Mouse (Mus musculus) liver, embryonic 13.5 days (tissue): ENCODE results near the gene Hephl1. TPM values are rescaled to one million over a fixed set of nuclear protein-coding genes. Genes with fewer than 3 reads are reported as not detected.

ENCODE experiments used
- ATAC-seq: fragments of 200-750 bp; cut with Nextera tagmentation; 2 replicates; pipeline ENCODE4 v1.8.0; 2017; ENCODE audit warnings: low read depth, mild to moderate bottlenecking, moderate number of reproducible peaks, moderate library complexity
- DNase-seq: peaks from one replicate; pipeline ENCODE4 v3.0.0; 2022
- H3K27ac ChIP-seq: fragments of 300-500 bp; sonication (generic); 2 replicates; pipeline ENCODE4 v1.5.1; 2015; ENCODE audit warnings: moderate library complexity, mild to moderate bottlenecking, inconsistent platforms
- H3K27me3 ChIP-seq: fragments of 300-500 bp; sonication (generic); 2 replicates; pipeline ENCODE4 v1.6.1; 2015; ENCODE audit warnings: mild to moderate bottlenecking, inconsistent platforms
- H3K36me3 ChIP-seq: fragments of 300-500 bp; sonication (generic); 2 replicates; pipeline ENCODE4 v1.6.1; 2015; ENCODE audit warnings: mild to moderate bottlenecking, inconsistent platforms
- H3K4me1 ChIP-seq: fragments of 300-500 bp; sonication (generic); replicated peaks from 2 replicates; pipeline ENCODE4 v1.6.1; 2015; ENCODE audit warnings: inconsistent platforms
- H3K4me2 ChIP-seq: fragments of 300-500 bp; sonication (generic); 2 replicates; pipeline ENCODE4 v1.6.1; 2015; ENCODE audit warnings: inconsistent platforms, mild to moderate bottlenecking, moderate library complexity
- H3K4me3 ChIP-seq: fragments of 300-500 bp; sonication (generic); replicated peaks from 2 replicates; pipeline ENCODE4 v1.5.1; 2015; ENCODE audit warnings: mild to moderate bottlenecking, inconsistent platforms
- H3K9ac ChIP-seq: fragments of 300-500 bp; sonication (generic); 2 replicates; pipeline ENCODE4 v1.6.1; 2015; ENCODE audit warnings: mild to moderate bottlenecking, inconsistent platforms
- H3K9me3 ChIP-seq: fragments of 300-500 bp; sonication (generic); replicated peaks from 2 replicates; pipeline ENCODE4 v1.6.1; 2016; ENCODE audit warnings: inconsistent platforms
- WGBS: fragments of 180-500 bp; shearing (Covaris S2); methylation state at CpG from one replicate; pipeline ENCODE4 v1.1.7; 2015; ENCODE audit not compliant: insufficient replicate concordance; 5-methylcytosine and 5-hydroxymethylcytosine counted together
- polyA plus RNA-seq: library from polyadenylated mRNA; unstranded; fragments of >200 nt; fragmentation: Nextera tagmentation; extraction: Ambion mirVana; gene quantifications from 2 replicates; pipeline ENCODE4 v1.2.1, GENCODE M21; 2015

Gene Hephl1
- polyA plus RNA-seq, 1 experiment from 2014 or later: not detected

- Histone ChIP-seq H3K27me3 (no peaks in the 10 kb centered on the region), H3K4me1 (no peaks in the 10 kb centered on the region), H3K9me3 (no peaks in the 10 kb centered on the region), H3K9ac (no peak overlapping the region), H3K4me3 (no peak overlapping the region), H3K4me2 (no peak overlapping the region), H3K36me3 (peaks cover 13% of the 10 kb centered on the region; the same call in 1 of the 2 replicates), H3K27ac (no peak overlapping the region)
- DNase-seq (no peak), ATAC-seq (no peak)
- WGBS: 78% methylated on average over 14 of the region's 14 CpGs
Observed at GRCm38 (mm10) chr9:15007566-15007965, 104.3 kb downstream of the Hephl1 start.

- Histone ChIP-seq H3K9me3 (no peaks in the 10 kb centered on the region), H3K9ac (no peak overlapping the region), H3K27ac (no peak overlapping the region), H3K4me2 (no peak overlapping the region), H3K36me3 (peaks cover 13% of the 10 kb centered on the region; the same call in 1 of the 2 replicates), H3K4me3 (no peak overlapping the region), H3K27me3 (no peaks in the 10 kb centered on the region), H3K4me1 (no peaks in the 10 kb centered on the region)
- 63% methylated on average over 9 of the region's 9 CpGs for WGBS
- no peak for ATAC-seq
- no peak for DNase-seq
Observed at GRCm38 (mm10) chr9:15004298-15004685, 107.6 kb downstream of the Hephl1 start.

- ATAC-seq (no peak), DNase-seq (no peak)
Observed at GRCm38 (mm10) chr9:15003676-15004297, 108.1 kb downstream of the Hephl1 start.

DNA sequence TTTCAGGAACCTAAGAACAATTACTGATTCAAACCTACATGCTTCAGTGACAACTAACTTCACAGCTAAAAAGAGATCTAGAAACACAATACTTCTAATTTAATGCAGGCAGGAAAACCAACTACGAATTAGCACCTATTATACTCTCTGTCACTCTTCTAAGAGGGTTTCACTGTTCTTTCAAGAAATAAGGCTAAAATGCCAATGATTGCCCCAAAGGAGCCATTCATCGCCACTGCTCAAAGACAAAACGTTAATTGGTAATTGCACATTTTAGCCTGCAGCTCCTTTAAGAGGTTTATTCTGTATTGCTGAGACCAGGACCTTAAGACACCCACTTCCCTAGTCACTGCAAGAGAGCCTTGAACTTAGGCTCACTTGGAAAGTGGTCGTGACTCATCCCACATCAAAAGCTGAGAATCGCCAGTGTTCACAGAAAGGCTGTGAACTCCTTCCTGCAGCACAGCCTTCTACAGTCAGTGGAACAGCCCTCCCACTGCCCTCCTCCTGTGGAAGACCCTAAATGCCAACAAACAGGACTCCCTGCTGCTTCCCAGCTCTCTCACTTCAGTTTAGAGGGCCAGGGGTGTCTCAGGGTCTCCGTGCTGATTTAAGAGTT, 108.8 kb downstream of the Hephl1 start:
- no peak overlapping the region for H3K4me2 ChIP-seq
- H3K4me1 ChIP-seq: no peaks in the 10 kb centered on the region
- no peak for ATAC-seq
- no peaks in the 10 kb centered on the region for H3K27me3 ChIP-seq
- H3K4me3 ChIP-seq: no peak overlapping the region
- no peaks in the 10 kb centered on the region for H3K9me3 ChIP-seq
- H3K9ac ChIP-seq: no peak overlapping the region
- WGBS: 59% methylated on average over 6 of the region's 6 CpGs
- H3K36me3 ChIP-seq: peaks cover 13% of the 10 kb centered on the region; the same call in 1 of the 2 replicates
- H3K27ac ChIP-seq: no peak overlapping the region
- no peak for DNase-seq

More at GRCm38 (mm10) chr9:15003676-15004297, 108.1 kb downstream of the Hephl1 start:
- Histone ChIP-seq H3K9me3 (no peaks in the 10 kb centered on the region), H3K4me2 (no peak overlapping the region), H3K4me3 (no peak overlapping the region), H3K27ac (no peak overlapping the region), H3K9ac (no peak overlapping the region), H3K4me1 (no peaks in the 10 kb centered on the region), H3K27me3 (no peaks in the 10 kb centered on the region), H3K36me3 (peaks cover 13% of the 10 kb centered on the region; the same call in 1 of the 2 replicates)
- WGBS: 72% methylated on average over 10 of the region's 10 CpGs

Other genes starting within 250 kb of the Hephl1 start
- not detected in 2 replicates for gene Izumo1r, start 208.2 kb downstream of the Hephl1 start, polyA plus RNA-seq
- gene Panx1, start 66.6 kb downstream of the Hephl1 start, polyA plus RNA-seq: 7.9 and 8.0 TPM in 2 replicates
- gene Vstm5, start 126.9 kb upstream of the Hephl1 start, polyA plus RNA-seq: 0.35 and 0.39 TPM in 2 replicates
- gene Med17, start 167.8 kb upstream of the Hephl1 start, polyA plus RNA-seq: 20.0 and 25.1 TPM in 2 replicates
- 46.4 and 54.0 TPM in 2 replicates for gene Taf1d, start 194.1 kb upstream of the Hephl1 start, polyA plus RNA-seq
- 3.0 and 3.4 TPM in 2 replicates for gene 4931406C07Rik, start 194.3 kb upstream of the Hephl1 start, polyA plus RNA-seq
- gene Cep295, start 245.7 kb upstream of the Hephl1 start, polyA plus RNA-seq: 7.8 and 8.5 TPM in 2 replicates